Mouse (Mus musculus): ENCODE measurements at regions not wholly inside any gene's neighbourhood (a gene's known extent, or its start where the extent isn't known, plus 50 kb on each side); places are given as distances from the start of the nearest gene placed in this dataset.

DNA sequence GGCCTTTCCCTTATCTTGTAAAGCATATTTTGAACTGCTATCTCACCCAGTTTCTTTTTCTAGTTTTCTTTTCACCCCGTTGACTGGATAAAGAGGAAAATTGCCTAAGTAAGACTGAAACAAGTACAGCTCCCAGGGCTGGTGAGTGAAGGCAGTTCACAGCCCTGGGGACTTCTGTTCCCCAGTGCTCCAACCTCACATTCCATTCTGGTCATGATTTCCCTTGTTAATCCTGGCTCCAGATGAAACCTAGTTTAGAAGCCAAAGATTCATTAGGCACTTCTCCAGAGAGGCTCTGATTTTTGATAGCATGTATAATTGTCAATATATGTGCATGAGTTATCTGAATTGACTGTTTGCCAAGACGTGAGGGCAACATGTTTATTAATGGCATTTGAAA, 191.6 kb upstream of the Ttc29 start:
- no peaks in the 10 kb centered on the region for H3K27me3 ChIP-seq (replicated peaks; ENCODE audit: control insufficient read depth, insufficient read depth, low read length)
- H3K4me1 ChIP-seq (ENCODE audit: control insufficient read depth, insufficient read depth, low read depth, low read length) = no peaks in the 10 kb centered on the region
- no peak overlapping the region for H3K4me3 ChIP-seq (ENCODE audit: low read length)
- H3K9me3 ChIP-seq (ENCODE audit: control insufficient read depth, low read length) = no peaks in the 10 kb centered on the region
- WGBS = 85% methylated on average over 2 of the region's 2 CpGs
- H3K36me3 ChIP-seq (ENCODE audit: control insufficient read depth, insufficient read depth, low read length) = no peaks in the 10 kb centered on the region
- no peak overlapping the region for H3K4me2 ChIP-seq (ENCODE audit: low read length)
- no peak overlapping the region for H3K27ac ChIP-seq (ENCODE audit: low read depth, low read length)
- ATAC-seq = no peak
- H3K9ac ChIP-seq (ENCODE audit: low read depth, low read length) = no peak overlapping the region

DNA sequence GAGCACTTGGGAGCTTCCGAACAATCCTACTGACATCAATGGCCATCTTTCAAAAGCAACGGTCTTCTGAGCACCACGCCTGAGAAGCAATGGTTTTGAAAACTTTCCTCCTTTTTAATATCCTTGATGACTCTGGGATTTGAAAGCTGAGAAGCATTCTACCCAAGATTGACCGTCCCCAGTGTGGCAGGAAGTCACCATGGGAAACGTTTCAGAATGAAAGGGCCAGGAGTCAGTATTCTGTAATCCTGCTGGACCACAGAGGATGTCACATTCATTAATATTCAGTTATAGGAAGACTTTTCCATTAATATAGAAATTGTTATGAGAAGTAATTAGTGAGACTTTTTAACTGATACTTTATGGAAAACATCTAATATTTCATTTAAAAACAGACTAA, 190.1 kb upstream of the Ttc29 start:
- Histone ChIP-seq H3K36me3 (ENCODE audit: control insufficient read depth, insufficient read depth, low read length) (no peaks in the 10 kb centered on the region), H3K4me2 (ENCODE audit: low read length) (no peak overlapping the region), H3K9ac (ENCODE audit: low read depth, low read length) (no peak overlapping the region), H3K4me1 (ENCODE audit: control insufficient read depth, insufficient read depth, low read depth, low read length) (no peaks in the 10 kb centered on the region), H3K27me3 (replicated peaks; ENCODE audit: control insufficient read depth, insufficient read depth, low read length) (no peaks in the 10 kb centered on the region), H3K9me3 (ENCODE audit: control insufficient read depth, low read length) (no peaks in the 10 kb centered on the region), H3K4me3 (ENCODE audit: low read length) (no peak overlapping the region), H3K27ac (ENCODE audit: low read depth, low read length) (no peak overlapping the region)
- WGBS = 64% methylated on average over 5 of the region's 5 CpGs
- ATAC-seq = no peak

DNA sequence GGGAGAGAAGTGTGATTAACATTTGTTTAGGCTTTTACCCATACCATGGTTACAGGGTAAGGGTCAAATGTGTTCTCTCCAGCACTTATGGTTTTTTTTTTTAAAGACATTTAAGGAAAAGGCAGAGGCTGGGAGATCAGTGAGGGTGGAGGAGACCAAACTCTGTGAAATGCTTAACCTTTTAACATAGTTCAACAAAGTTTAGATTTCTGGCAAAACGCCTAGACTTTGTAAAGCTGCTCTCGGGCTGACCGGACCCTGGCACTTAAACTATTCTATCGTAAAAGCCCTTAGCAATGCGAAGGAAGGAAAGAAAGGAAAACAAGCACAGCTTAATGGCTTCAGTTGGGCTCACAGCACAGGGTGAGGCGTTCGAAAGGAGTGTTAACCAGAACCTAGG, 189.6 kb upstream of the Ttc29 start:
- H3K4me3 ChIP-seq (ENCODE audit: low read length) = no peak overlapping the region
- H3K9ac ChIP-seq (ENCODE audit: low read depth, low read length) = no peak overlapping the region
- WGBS = 39% methylated on average over 7 of the region's 7 CpGs
- H3K9me3 ChIP-seq (ENCODE audit: control insufficient read depth, low read length) = no peaks in the 10 kb centered on the region
- H3K27me3 ChIP-seq (replicated peaks; ENCODE audit: control insufficient read depth, insufficient read depth, low read length) = no peaks in the 10 kb centered on the region
- peak; percentile 42; the same call in 1 of the 2 replicates for ATAC-seq
- H3K4me1 ChIP-seq (ENCODE audit: control insufficient read depth, insufficient read depth, low read depth, low read length) = no peaks in the 10 kb centered on the region
- no peak overlapping the region for H3K27ac ChIP-seq (ENCODE audit: low read depth, low read length)
- H3K4me2 ChIP-seq (ENCODE audit: low read length) = no peak overlapping the region
- no peaks in the 10 kb centered on the region for H3K36me3 ChIP-seq (ENCODE audit: control insufficient read depth, insufficient read depth, low read length)

DNA sequence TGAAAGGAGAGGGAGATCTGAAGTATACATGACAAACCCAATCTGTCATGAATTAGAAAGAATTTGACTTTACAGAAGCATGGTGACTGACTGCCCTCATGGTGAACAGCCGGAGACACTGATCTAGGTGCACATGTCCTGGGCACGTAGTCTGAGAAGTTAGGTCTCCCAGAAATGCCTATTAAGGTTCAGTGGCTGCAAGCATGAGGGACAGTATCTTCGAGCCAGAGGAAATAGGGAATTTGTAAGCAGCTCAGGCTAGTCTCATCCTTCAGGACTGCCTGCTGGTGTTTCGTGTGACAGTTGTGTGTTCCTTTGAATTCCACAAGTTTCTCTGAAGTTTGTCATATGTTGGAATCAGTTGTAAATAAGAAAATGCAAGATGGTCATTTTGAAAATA, 189.2 kb upstream of the Ttc29 start:
- H3K4me3 ChIP-seq (ENCODE audit: low read length) = no peak overlapping the region
- no peak overlapping the region for H3K9ac ChIP-seq (ENCODE audit: low read depth, low read length)
- no peaks in the 10 kb centered on the region for H3K27me3 ChIP-seq (replicated peaks; ENCODE audit: control insufficient read depth, insufficient read depth, low read length)
- H3K9me3 ChIP-seq (ENCODE audit: control insufficient read depth, low read length) = no peaks in the 10 kb centered on the region
- no peak overlapping the region for H3K4me2 ChIP-seq (ENCODE audit: low read length)
- 77% methylated on average over 4 of the region's 4 CpGs for WGBS
- 0 out of 2 replicates have a peak overlapping the region, but pooled peaks have one; percentile 23 for H3K27ac ChIP-seq (ENCODE audit: low read depth, low read length)
- H3K4me1 ChIP-seq (ENCODE audit: control insufficient read depth, insufficient read depth, low read depth, low read length) = no peaks in the 10 kb centered on the region
- no peak for ATAC-seq
- H3K36me3 ChIP-seq (ENCODE audit: control insufficient read depth, insufficient read depth, low read length) = no peaks in the 10 kb centered on the region

DNA sequence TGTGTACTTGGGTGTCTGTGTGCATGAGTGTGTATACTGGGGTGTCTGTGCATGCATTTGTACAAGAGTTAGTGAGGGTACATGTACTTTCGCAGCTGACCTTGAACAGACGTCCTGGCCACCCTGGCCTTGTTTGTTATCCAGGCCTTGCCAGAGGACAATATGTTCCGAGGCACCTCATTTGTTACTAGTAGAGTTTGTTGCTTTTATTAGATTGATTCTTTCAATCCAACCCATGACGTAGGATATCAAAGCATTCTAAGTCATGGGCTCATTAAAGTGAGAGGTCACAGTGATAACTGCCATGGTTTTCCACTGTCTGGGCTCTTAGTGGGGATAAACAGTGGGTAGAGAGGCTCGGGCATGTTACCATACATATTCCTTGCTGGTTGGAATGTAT, 188.1 kb upstream of the Ttc29 start:
- H3K4me3 ChIP-seq (ENCODE audit: low read length) = no peak overlapping the region
- H3K4me2 ChIP-seq (ENCODE audit: low read length) = no peak overlapping the region
- H3K4me1 ChIP-seq (ENCODE audit: control insufficient read depth, insufficient read depth, low read depth, low read length) = no peaks in the 10 kb centered on the region
- H3K27ac ChIP-seq (ENCODE audit: low read depth, low read length) = no peak overlapping the region
- ATAC-seq = no peak
- H3K9me3 ChIP-seq (ENCODE audit: control insufficient read depth, low read length) = no peaks in the 10 kb centered on the region
- no peaks in the 10 kb centered on the region for H3K36me3 ChIP-seq (ENCODE audit: control insufficient read depth, insufficient read depth, low read length)
- H3K9ac ChIP-seq (ENCODE audit: low read depth, low read length) = no peak overlapping the region
- H3K27me3 ChIP-seq (replicated peaks; ENCODE audit: control insufficient read depth, insufficient read depth, low read length) = no peaks in the 10 kb centered on the region
- 87% methylated on average over 5 of the region's 5 CpGs for WGBS

DNA sequence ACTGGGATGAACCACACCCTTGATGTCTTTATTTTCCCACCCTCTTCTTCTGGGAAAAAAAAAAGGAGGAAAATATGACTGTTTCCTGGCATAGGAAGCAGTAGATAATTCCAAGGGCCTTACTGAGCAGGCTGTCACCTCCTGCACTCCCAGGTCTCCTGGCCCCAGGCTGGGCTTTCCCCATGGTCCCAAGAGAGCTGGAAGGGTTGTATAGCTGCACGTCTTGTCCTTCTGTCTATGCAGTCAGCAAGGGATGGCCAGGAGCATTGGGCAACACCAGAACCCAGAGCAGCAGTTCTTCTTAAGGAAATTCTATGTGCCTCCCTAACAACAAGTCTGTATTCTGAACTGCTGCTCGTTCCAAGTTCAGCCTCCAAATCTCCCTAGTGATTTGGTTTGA, 185.7 kb upstream of the Ttc29 start:
- no peaks in the 10 kb centered on the region for H3K27me3 ChIP-seq (replicated peaks; ENCODE audit: control insufficient read depth, insufficient read depth, low read length)
- H3K27ac ChIP-seq (ENCODE audit: low read depth, low read length) = no peak overlapping the region
- no peaks in the 10 kb centered on the region for H3K9me3 ChIP-seq (ENCODE audit: control insufficient read depth, low read length)
- H3K4me3 ChIP-seq (ENCODE audit: low read length) = no peak overlapping the region
- H3K9ac ChIP-seq (ENCODE audit: low read depth, low read length) = no peak overlapping the region
- no peaks in the 10 kb centered on the region for H3K36me3 ChIP-seq (ENCODE audit: control insufficient read depth, insufficient read depth, low read length)
- WGBS = 72% methylated on average over 2 of the region's 2 CpGs
- H3K4me2 ChIP-seq (ENCODE audit: low read length) = no peak overlapping the region
- no peaks in the 10 kb centered on the region for H3K4me1 ChIP-seq (ENCODE audit: control insufficient read depth, insufficient read depth, low read depth, low read length)
- no peak for ATAC-seq

DNA sequence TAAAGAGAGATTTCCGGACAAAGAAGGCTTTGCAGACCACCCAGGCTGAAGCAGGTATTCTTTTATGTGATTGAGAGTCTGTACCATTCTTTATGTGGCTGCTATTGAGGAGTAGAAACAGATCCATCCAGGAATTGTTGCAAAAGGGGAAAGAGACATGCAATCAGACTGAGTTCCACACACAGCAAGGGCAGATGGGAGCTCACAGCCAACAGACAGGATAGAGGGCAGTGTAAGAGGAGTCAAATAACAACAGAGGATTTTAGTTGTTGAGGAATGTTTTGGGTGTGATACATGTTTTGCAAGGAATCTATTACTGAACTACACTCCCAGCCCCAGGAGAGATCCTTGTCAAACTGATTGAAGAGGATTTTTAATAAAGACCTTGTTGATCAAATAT, 184.2 kb upstream of the Ttc29 start:
- Histone ChIP-seq H3K9ac (ENCODE audit: low read depth, low read length) (no peak overlapping the region), H3K27me3 (replicated peaks; ENCODE audit: control insufficient read depth, insufficient read depth, low read length) (no peaks in the 10 kb centered on the region), H3K27ac (ENCODE audit: low read depth, low read length) (no peak overlapping the region), H3K36me3 (ENCODE audit: control insufficient read depth, insufficient read depth, low read length) (no peaks in the 10 kb centered on the region), H3K9me3 (ENCODE audit: control insufficient read depth, low read length) (no peaks in the 10 kb centered on the region), H3K4me3 (ENCODE audit: low read length) (no peak overlapping the region), H3K4me1 (ENCODE audit: control insufficient read depth, insufficient read depth, low read depth, low read length) (no peaks in the 10 kb centered on the region), H3K4me2 (ENCODE audit: low read length) (no peak overlapping the region)
- WGBS = 67% methylated on average over 1 of the region's 1 CpGs
- ATAC-seq = no peak

DNA sequence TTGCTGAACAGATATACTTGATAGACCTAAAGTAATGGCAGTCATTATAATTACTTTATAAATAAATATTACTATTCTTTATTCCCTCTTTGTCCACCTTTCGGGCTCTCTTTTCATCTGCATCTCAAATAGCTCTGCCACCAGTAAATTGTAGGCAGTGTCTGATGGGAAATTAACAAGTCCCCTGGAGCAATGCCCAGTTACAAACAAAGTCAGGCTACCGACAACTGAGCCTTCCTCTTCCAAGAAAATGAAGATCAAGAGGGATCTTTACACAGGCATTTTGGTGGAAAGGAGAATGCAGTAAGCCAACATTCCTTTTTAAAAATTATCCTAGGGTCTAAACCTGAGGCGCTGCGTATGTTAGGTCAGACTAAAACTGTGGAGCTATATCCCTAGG, 181.3 kb upstream of the Ttc29 start:
- Histone ChIP-seq H3K9me3 (ENCODE audit: control insufficient read depth, low read length) (no peaks in the 10 kb centered on the region), H3K27ac (ENCODE audit: low read depth, low read length) (no peak overlapping the region), H3K4me1 (ENCODE audit: control insufficient read depth, insufficient read depth, low read depth, low read length) (no peaks in the 10 kb centered on the region), H3K27me3 (replicated peaks; ENCODE audit: control insufficient read depth, insufficient read depth, low read length) (no peaks in the 10 kb centered on the region), H3K4me3 (ENCODE audit: low read length) (no peak overlapping the region), H3K36me3 (ENCODE audit: control insufficient read depth, insufficient read depth, low read length) (no peaks in the 10 kb centered on the region), H3K4me2 (ENCODE audit: low read length) (no peak overlapping the region), H3K9ac (ENCODE audit: low read depth, low read length) (no peak overlapping the region)
- ATAC-seq = no peak
- 63% methylated on average over 4 of the region's 4 CpGs for WGBS

DNA sequence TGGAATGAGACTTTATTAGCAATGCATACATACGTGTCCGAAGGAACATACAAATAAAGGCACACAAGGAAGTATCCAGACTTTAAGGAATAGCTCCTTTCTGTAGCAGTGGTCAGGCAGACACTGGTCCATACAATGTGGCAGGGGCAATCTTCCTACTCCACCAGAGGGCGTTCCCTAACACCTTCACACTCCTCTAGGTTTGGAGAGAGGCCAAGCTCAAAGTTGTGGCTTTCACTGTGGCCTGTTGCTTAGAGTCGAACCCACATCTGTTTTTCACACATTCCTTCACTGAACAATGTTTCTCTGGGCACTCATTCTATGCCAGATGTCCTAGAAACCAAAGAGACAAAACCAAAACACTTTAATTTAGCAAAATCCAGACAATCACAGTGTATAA, 178.4 kb upstream of the Ttc29 start:
- Histone ChIP-seq H3K27ac (ENCODE audit: low read depth, low read length) (no peak overlapping the region), H3K27me3 (replicated peaks; ENCODE audit: control insufficient read depth, insufficient read depth, low read length) (no peaks in the 10 kb centered on the region), H3K4me3 (ENCODE audit: low read length) (no peak overlapping the region), H3K9ac (ENCODE audit: low read depth, low read length) (no peak overlapping the region), H3K4me1 (ENCODE audit: control insufficient read depth, insufficient read depth, low read depth, low read length) (no peaks in the 10 kb centered on the region), H3K36me3 (ENCODE audit: control insufficient read depth, insufficient read depth, low read length) (no peaks in the 10 kb centered on the region), H3K9me3 (ENCODE audit: control insufficient read depth, low read length) (no peaks in the 10 kb centered on the region), H3K4me2 (ENCODE audit: low read length) (no peak overlapping the region)
- no peak for ATAC-seq
- whole genome bisulfite sequencing = 89% methylated on average over 4 of the region's 4 CpGs

DNA sequence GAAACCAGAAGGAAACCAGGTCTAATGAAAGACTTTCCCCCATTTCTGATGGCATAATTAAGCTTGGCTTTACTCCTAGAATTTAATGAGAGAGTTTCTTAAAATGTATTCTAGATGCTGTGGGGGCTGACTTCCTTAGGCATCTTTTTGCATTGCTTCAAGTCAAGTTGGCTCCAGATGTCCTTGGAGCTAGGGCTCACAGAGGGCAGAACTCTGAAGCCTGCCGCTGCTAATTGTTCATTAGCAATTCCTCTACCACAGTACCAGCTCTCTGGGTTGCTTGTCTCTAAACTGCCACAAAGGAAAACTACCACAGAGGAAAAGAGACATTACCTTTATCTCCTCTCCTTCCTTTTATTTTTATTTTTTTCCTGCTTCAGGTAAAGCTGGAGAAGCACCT, 175.9 kb upstream of the Ttc29 start:
- no peak overlapping the region for H3K27ac ChIP-seq (ENCODE audit: low read depth, low read length)
- H3K36me3 ChIP-seq (ENCODE audit: control insufficient read depth, insufficient read depth, low read length) = no peaks in the 10 kb centered on the region
- ATAC-seq = no peak
- no peaks in the 10 kb centered on the region for H3K27me3 ChIP-seq (replicated peaks; ENCODE audit: control insufficient read depth, insufficient read depth, low read length)
- H3K9ac ChIP-seq (ENCODE audit: low read depth, low read length) = no peak overlapping the region
- no peak overlapping the region for H3K4me2 ChIP-seq (ENCODE audit: low read length)
- WGBS = 48% methylated on average over 1 of the region's 1 CpGs
- no peak overlapping the region for H3K4me3 ChIP-seq (ENCODE audit: low read length)
- no peaks in the 10 kb centered on the region for H3K9me3 ChIP-seq (ENCODE audit: control insufficient read depth, low read length)
- no peaks in the 10 kb centered on the region for H3K4me1 ChIP-seq (ENCODE audit: control insufficient read depth, insufficient read depth, low read depth, low read length)

All from hindbrain, embryonic 16.5 days (tissue).